Mouse (Mus musculus) gastrocnemius, adult 8-10 months (tissue): ENCODE data around the gene Camk2b. TPM values are rescaled to one million over a fixed set of nuclear protein-coding genes. Genes with fewer than 3 reads are reported as not detected.

Experiments
- DNase-seq, 2 experiments: peaks; one replicate each; pipeline ENCODE4 v3.0.0; 2022; ENCODE audit warnings: low spot score in 2 of 2
- total RNA-seq, 4 experiments: library from RNA; stranded (reverse); gene quantifications; 2 replicates each; pipeline ENCODE4 v1.2.4; 2022

Gene Camk2b
- total RNA-seq, 4 experiments from 2014 or later, result 146 to 169 (median 160) TPM

DNA sequence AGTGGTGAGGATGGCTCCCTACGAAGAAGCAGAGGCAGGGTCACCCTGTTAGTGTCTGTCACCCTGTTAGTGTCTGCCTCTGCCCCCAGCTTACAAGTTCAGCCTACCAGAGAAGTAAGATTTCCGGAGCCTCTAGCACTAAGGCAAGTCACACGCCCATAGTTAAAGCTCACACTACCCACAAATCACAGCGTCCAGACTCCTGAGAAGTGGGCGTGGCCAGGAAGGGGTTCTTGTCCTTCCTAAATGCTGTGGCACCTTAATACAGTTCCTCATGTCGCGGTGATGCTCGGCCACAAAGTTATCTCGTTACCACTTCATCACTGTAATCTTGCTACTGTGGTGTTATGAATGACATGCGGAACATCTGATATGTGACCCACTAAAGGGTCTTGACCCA is 78.0 kb downstream of the Camk2b start:
- no peak for DNase-seq

DNA sequence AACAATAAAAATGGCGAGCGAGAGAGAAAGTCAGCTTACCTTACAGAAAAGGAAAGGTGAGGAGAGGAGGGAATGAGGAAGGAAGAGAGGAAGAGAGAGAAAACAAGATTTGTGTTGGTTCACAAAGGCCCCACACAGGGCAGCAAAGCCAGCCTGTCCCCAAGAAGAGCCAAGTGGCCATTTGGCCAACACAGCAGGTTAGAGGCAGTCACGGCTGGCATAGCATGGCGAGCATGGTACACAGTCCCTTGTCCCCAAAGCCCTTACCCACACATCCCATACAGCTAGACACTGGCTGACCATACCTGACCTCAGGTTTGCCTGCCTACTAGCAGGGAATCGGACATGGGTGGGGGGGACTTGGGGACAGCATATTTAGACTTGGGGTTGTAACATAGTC is 82.5 kb downstream of the Camk2b start:
- DNase-seq, result no peak

DNA sequence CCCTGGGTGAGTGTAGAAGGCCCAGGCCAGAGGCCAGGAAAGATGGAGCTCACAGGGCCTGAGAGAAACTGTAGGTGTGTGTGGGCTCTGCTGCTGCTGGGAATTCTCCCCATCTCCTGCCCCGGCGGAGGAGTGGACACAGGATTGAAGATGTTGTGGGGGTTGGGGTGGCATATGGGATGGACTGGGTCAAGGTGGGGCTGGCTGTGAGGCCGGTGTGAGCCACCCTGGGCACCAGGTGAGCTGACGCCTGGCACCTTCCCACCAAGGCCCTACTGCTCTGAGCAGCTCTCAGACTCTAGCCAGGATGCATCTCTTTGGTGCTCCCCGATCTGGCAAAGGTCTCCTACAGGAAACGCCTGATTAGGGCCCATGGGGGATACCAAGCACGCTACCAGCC is 84.8 kb downstream of the Camk2b start:
- DNase-seq, result no peak

DNA sequence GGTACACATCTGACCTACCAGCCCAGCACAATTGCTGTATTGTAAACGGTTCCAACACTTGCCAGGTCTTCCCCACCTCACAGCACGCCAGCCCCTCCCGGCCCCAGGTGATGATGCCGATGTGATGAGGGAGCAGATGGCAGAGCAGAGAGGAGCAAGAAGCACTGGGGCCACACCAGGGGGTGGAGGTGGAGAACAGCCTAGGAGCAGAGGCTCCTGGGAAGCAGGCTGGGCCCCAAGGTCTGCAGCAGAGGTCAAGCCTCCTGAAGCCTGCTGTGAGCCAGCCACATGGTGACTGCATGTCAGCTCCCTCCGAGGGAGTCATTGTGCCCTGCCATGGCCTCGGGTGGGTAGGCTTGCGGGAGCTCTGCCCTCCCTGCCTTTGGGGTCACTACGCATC is 85.6 kb downstream of the Camk2b start:
- no peak for DNase-seq

DNA sequence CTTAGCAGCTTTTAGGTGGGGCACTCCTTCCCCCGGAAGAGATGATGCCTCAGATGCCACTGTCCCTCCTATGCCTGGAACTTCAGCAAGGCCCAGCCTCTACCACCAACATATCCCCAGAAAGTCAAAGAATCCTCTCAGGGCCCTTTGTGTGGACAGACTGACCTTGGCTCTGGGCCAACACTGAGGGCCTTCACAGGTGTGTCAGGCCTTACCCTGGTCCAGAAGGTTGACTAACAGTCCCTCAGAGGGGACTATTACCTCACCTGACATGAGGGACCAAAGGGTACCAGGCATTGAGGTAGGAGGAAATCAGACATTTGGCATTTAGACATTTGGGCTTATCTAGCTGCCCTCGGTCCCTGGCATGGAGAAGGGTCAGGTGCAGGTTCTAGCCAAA is 86.1 kb downstream of the Camk2b start:
- no peak for DNase-seq

DNA sequence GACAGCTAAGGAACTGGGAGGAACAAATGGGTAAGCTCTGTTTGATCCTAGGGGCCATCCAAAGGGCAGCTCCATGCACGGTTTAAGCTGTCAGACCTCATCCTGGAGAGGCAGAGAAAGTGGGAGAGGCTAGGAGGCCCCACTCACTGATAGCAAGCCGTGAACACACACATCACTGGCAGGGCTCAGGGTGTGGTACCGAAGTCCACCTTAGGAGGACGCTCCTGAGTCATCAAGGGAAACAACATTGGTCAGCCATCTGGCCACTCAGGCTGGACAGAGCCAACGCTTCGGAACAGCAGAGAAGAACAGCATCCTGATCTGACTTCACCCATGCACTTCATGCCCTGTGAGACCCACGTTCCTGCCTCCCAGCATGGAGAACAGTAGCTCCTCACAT is 87.1 kb downstream of the Camk2b start:
- no peak for DNase-seq

DNA sequence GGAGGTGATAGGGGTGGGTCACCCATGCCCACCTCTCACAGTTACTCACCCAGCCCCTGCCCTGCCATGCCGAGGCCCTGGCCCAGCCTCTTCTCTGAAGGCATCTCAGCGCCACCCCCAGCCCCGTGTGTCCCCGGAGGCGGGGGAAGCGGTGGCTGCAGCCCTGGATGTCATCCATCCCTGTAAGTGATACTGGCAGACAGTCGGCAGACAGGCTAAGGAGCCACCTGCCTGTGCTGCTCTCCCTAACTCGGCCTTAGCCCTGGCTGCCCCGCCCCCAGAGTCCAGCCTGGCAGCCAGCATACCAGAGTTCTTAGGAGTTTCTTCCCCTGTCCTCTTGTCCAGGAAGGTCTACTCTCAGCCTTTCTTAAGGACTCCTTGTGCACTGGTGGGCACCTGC is 90.1 kb downstream of the Camk2b start:
- DNase-seq, result peak; percentile 53 to 74

DNA sequence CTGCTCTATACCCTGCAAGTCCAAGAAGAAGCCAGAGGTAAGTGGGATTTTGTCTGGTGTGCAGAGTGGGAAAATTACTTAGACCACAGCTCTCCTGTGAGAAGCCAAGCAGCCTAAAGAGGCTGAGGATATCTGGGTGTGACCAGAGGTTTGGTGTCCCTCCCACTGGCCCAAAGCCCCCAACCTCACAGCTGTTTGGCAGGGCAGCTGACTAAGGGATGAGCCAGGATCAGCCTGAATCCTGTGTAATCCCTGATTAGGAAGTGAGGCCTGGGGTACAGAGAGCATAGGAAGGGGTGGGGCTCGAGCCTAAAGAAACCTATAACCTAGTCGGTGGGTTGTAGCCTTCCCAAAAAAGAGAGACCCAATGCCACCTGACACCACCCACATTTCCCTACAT is 91.1 kb downstream of the Camk2b start:
- no peak for DNase-seq

DNA sequence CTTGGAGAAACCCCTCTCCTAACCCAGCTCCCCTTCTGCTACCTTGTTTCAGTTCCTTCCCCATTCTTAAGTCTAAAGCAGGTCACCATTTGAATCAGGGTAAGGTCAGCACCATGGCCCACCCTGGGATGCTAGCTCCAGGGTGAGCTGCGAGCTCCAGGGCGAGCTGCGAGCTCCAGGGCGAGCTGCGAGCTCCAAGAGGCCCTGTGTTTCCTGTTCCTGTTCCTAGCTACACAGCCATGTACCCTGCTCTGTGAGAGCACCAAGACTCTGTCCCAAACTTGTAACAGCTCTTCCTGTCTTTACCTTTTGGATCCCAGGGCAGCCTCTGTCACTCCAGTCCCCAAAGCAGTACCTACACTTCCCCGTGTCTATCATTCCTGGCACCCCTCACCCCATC is 92.1 kb downstream of the Camk2b start:
- no peak for DNase-seq

DNA sequence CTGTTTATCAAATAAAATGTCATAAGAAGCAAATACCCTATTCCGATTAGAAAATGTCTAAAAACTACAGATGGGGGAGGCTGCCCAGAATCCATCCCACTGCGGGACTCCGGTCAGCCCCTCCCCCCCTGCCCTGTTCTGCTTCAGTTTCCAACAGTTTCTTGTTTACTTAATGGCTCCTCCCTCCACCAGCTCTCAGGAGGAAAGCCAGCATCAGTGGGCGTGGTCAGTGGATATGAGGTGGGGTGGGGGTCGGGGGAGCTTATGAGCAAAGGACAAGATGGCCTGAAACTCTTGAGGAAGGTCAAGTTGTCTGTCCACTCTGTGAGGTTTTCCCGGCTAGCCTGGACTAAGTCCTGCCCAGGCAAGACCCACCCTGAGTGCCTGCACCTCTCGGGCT is 93.0 kb downstream of the Camk2b start:
- no peak for DNase-seq

DNA sequence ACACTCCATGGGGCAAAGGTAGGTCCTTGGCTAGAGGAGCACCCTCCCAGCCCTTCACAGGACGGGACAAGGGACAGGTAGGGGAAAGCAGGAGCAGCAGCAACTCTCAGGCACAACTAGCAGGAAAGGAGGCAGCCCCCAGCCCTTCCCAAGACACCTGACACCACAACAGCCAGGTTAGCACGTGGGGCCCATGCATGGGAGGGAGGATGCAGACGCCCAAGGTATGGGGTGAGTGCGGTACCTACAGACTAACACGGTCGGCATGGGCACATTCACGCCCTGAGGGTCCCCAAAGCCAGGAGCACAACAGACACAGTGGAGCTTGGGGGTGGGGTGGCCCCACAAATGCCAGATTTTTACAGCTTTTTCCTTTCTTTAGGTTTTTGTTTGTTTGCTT is 95.0 kb downstream of the Camk2b start:
- DNase-seq, result no peak

DNA sequence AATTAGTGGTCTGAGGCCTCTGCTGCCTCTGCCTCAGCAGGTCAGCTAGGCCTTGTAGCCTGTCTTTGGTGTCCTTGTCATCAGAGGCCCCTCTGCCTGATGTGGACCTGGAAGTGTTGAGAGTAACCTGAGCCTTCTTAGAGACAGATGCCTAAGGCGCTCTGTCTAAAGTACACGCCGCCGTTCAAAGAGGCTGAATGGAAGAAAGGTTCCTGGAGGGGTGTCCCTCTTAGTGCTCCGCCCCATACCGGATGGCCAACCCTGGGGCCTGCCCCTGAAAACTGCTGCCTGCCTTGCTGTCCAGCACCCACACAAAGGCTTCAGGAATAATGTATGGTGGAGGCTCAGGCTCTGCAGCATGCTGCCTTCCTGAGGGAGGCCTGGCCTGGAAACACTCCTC is 97.9 kb downstream of the Camk2b start:
- DNase-seq, result no peak

DNA sequence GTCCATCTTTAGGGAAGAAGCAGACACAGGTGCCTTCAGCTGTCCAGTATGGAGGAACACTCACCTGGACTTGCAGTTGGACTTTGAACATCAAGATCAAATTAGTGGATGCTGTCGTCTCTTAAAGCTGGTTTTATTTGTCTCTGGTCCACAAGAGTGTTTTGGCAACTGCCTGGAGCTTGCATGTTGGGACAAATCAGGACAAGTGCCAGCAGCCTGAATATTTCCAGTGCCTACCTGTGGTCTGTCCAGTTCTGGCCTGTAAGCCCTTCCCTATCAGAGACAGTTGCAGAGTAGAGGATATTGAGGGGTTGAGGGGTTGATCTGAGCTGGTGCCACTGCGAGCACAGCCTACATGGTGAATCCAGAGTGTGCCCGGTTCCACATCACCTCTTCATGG is 99.4 kb downstream of the Camk2b start:
- DNase-seq, result no peak

DNA sequence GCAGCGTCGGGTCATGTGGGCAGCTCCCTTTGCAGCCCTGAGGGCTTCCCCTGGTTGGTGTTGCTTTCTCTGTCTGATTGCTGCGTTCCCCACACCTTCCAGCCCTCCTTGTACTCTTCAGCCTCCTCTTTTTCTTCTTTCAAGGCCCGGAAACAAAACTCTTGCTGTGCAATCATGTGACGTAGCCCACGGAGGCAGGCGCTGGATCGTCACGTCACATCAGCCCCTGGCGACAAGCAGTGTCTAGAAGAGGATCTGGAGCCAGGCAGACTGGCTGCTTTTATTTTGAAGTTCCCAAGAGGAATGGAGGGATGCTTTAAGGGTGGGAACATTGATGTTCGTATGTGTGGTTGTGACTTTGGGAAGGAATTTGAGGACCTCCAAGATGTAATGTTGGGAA is 100.3 kb downstream of the Camk2b start:
- no peak for DNase-seq

DNA sequence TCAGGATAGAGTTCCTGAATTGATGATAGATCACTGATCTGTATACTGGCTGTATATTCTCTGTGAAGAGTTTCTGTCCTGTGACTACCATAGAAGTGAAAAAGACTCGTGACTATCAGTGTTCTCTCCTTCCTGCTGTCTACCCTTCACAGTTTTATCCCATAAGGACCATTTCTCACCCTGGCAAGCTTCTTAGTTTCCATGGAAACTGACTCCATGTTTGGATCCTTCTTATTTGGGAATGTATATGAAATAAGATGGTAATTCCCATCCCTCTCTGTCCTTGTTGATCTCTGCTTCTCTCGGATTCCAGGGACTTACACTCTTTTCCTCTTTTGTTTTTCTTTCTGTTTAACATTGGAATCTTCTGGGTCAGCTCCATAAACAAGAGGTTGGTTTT is 106.1 kb downstream of the Camk2b start:
- no peak for DNase-seq

DNA sequence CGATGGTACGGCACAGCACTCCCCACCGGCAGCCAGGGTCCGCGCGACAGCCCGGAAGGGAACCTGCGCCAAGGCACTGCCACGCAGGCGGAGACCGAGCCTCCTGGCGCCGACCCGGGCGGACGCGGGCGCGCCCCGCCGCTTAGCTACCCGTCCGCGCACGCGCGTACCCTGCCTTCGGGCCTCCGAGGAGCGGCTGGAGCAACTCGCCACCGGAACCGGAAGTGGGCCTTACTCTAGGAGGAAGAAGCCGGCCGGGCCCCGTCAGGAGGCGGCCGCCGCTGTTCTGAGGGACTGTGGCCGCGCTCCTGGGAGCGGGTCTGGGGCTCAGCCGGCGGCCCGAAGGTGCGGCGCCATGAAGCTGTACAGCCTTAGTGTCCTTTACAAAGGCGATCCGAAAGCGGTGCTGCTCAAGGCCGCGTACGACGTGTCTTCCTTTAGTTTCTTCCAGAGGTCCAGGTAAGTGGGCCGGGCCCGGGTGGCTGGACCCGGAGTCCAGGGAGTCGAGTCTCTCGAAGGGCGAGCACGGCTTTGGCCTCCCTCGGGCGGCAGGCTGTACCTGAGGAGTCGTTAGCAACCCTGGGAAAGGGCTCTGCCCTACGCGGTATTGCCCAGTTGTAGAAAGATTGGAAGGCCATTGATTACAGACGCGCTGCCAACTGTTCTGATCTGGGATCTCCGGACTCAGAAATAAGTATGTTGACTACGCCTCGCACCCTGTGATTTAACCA is 110.5 kb downstream of the Camk2b start, which contains the start of gene Ykt6:
Ykt6 (plus strand) TSS at position 148 of the 731 bp plus-strand sequence.
- peak; percentile 93 to 96 for DNase-seq

DNA sequence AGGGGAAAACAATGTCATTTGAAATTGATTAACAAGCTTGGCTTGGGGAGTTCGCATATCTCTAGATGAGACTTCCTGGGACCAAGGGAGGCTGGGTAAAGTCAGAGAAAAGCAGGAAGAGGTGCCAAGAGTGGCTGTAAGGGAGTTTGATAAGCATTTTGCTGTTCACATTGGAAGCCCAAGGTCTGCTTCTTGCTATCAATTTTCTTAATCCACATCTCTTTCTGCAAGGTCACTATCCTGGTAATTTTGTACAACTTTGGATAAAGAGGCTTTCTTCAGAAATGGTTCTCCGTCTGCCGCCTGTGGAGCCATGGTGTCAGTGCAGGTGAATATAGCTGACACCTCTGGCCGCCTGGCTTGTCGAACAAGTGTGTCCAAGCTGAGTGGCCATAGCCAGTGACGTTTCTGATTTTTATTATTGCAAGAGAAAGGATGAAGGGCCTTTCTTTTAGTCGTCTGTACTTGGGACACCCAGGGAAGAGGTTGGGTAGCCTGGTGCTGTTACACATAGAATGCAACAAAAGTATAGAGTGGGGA is 111.1 kb downstream of the Camk2b start:
- peak in 1 of 2 experiments; percentile 25 for DNase-seq

DNA sequence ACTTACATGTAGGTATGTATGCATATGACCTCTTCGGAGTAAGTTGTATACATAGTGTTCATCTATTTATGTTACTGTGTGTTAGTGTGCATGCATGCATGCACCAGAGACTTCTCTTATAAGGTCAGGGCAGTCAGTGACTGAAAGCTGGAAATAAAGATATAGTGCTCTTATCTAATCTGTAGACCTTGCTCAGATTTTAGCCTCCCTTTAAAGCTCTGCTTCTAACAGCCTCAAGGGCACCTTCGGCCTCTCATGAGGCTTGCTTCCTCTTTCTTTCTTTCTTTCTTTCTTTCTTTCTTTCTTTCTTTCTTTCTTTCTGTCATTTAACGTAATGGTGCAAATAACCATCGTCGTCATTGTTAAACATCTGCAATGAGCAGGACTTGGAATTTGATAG is 111.7 kb downstream of the Camk2b start:
- DNase-seq, result no peak

DNA sequence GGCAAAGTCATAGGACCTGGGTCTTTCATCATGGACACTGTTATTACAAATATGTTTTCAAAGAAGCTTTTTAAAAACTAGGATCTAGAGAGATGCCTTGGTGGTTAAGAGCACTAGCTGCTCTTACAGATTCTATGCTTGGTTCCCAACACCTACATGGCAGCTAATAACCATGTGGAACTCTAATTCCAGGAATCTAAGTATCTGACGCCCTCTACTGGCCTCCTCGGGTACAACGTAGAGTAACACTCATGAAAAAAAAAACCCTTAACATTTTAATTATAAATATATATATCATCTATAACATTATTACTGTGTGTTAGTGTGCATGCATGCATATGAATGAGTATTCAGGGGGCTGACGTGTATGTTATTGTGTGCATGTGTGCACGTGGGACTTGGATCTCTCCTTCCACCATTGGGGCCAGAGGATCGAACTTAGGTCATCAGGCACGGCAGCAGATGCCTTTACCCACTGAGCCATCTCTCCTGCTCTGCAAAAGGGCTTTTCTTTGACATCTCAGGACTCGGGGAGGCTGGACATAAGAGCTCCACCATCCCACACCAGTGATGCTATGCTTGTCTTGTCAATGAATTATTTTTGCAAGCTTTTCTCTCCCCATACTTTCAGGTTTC is 112.9 kb downstream of the Camk2b start:
- DNase-seq, result no peak

DNA sequence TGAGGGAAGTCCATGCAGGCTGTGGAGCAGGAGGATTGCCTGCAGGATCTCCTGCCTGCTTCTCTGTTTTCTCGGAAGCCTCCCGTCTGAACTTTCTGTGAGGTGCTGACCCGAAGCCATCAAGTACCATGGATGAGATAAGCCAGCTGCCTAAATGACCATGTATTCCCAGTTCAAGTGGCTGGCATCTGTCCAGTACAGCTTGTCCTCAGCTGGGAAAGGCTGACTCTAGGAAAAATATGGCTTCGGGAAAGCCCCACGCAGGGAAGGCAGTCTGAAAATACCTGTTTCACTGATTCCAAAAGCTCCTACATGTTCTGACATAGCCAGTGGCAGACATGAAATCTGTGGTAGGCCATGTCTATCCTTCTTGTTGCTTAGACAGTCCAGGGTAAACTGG is 113.7 kb downstream of the Camk2b start:
- DNase-seq, result no peak

DNA sequence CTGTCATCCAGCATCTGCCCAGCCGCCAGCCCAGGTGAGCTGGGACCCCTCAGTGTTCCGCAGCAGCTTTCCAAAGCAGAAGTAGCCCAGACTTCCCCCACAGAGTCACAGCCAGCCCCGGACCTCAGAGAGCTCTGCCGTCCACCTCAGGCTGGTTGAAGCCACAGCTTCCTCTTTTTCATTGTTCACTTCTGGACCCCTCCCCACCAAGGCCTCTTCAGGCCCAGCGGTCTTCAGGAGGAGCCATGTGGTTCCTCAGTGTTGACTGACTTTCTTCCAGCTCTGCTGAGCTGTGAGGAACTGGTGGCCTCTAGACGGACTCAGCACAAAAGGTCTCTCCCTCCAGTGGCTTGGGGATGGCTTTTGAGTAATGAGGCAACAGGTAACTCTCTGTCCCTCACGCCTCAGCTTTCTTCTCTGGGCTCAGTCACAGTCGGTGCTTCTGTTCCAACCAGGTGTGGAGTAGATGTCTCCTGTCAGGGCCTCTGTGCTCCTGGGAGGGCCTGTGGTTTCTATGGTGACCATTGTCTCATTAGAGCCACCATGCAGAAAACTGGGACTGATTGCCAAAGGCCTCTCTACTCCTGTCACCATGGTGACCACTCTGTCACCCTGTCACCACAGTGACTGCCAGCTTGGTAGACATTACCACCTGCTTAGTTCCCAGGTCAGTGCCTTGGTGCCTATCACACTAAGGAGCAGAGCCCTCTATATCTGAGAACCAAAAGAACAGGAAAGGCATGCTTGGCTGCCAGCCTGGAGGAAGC is 116.4 kb downstream of the Camk2b start, which contains the start of gene Gck:
Gck (minus strand) TSS at position 496 of the 767 bp plus-strand sequence.
- no peak for DNase-seq
